Mouse (Mus musculus): ENCODE measurements around the gene BC052040. TPM values are rescaled to one million over a fixed set of nuclear protein-coding genes. Genes with fewer than 3 reads are reported as not detected.

BC052040 gene
- polyA plus RNA-seq, 1 experiment from 2014 or later, result 9.0 TPM

DNA sequence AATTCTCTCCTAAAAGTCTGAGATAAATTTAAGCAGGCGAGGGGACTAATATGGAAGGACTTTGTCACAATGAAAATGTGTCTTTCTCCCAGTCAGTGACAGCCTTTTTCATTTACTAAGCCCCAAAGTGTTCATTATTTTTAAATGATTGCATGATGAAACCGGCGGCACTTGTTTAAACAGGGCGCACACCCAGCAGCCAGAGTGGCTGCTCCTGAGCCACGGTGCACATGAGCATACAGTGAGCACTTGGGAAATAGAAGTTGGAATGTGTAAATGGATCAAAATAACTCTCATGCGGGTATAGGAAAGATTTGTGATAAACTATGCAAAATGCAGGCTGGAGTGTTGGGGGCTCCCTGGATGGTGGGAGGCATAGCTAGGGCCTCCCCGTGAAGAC, 169.7 kb downstream of the BC052040 start:
- Histone ChIP-seq H3K27me3 (ENCODE audit: control insufficient read depth, insufficient read depth, low read depth, low read length) (no peaks in the 10 kb centered on the region), H3K4me3 (ENCODE audit: low read depth, low read length) (no peak overlapping the region), H3K9ac (ENCODE audit: low read depth, low read length) (no peak overlapping the region), H3K4me2 (ENCODE audit: low read depth, low read length) (no peak overlapping the region), H3K27ac (ENCODE audit: low read length) (no peak overlapping the region), H3K4me1 (ENCODE audit: control insufficient read depth, low read depth, low read length) (no peaks in the 10 kb centered on the region), H3K9me3 (replicated peaks; ENCODE audit: control insufficient read depth, low read length) (no peaks in the 10 kb centered on the region), H3K36me3 (ENCODE audit: control insufficient read depth, insufficient read depth) (no peaks in the 10 kb centered on the region)
- WGBS (ENCODE audit: insufficient replicate concordance), result 77% methylated on average over 7 of the region's 7 CpGs
- ATAC-seq (ENCODE audit: low read depth), result no peak

DNA sequence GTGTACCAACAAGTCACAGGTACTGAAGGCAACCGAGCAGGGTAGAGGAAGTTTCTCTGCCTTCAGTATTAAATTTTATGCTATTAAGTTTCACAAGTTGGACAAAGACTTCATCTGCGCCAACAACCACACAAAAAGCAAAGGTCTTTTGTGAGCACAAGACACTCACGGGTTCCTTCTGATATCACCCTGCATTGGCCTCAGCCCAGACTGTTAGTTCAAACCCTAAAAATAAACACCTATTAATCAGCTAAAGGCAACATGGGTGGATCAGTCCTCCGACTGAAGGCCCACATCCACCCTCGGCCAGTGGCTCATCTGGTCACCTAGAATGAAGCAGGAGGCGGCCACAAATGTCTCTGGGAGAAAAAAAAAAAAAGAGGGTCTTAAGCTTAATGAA, 176.2 kb downstream of the BC052040 start:
- 69% methylated on average over 6 of the region's 6 CpGs for WGBS (ENCODE audit: insufficient replicate concordance)
- ATAC-seq (ENCODE audit: low read depth), result no peak
- H3K9me3 ChIP-seq (replicated peaks; ENCODE audit: control insufficient read depth, low read length), result no peaks in the 10 kb centered on the region
- H3K27me3 ChIP-seq (ENCODE audit: control insufficient read depth, insufficient read depth, low read depth, low read length), result no peaks in the 10 kb centered on the region
- H3K4me2 ChIP-seq (ENCODE audit: low read depth, low read length), result no peak overlapping the region
- H3K9ac ChIP-seq (ENCODE audit: low read depth, low read length), result no peak overlapping the region
- no peak overlapping the region for H3K4me3 ChIP-seq (ENCODE audit: low read depth, low read length)
- H3K4me1 ChIP-seq (ENCODE audit: control insufficient read depth, low read depth, low read length), result no peaks in the 10 kb centered on the region; the same call in 1 of the 2 replicates
- 0 out of 2 replicates have a peak overlapping the region, but pooled peaks have one; percentile 5 for H3K27ac ChIP-seq (ENCODE audit: low read length)
- H3K36me3 ChIP-seq (ENCODE audit: control insufficient read depth, insufficient read depth), result no peaks in the 10 kb centered on the region

DNA sequence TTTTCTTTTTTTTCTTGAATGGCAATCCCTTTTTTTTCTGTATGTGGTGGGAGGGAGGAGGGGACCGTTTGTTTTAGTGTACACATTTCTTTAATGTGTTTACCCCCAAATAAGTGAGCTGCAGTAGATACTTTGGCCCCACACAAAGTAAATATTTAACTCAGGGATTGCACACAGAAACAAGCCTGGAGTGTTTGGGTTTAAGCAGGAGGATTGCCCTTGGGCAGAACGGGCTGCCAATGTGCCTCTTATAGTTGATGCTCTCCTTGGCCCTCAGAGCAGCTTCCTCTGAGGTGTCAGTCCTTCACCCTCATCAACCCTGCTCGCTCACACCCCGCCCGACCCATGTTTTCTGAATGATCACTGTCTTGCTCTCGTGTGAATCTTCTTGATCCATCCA, 177.0 kb downstream of the BC052040 start:
- ATAC-seq (ENCODE audit: low read depth), result peak; percentile 64
- Histone ChIP-seq H3K27me3 (ENCODE audit: control insufficient read depth, insufficient read depth, low read depth, low read length) (no peaks in the 10 kb centered on the region), H3K9me3 (replicated peaks; ENCODE audit: control insufficient read depth, low read length) (no peaks in the 10 kb centered on the region), H3K9ac (ENCODE audit: low read depth, low read length) (no peak overlapping the region), H3K36me3 (ENCODE audit: control insufficient read depth, insufficient read depth) (no peaks in the 10 kb centered on the region), H3K4me3 (ENCODE audit: low read depth, low read length) (no peak overlapping the region), H3K4me1 (ENCODE audit: control insufficient read depth, low read depth, low read length) (no peaks in the 10 kb centered on the region; the same call in 1 of the 2 replicates), H3K4me2 (ENCODE audit: low read depth, low read length) (0 out of 2 replicates have a peak overlapping the region, but pooled peaks have one; percentile 4), H3K27ac (ENCODE audit: low read length) (no peak overlapping the region)
- 62% methylated on average over 6 of the region's 6 CpGs for WGBS (ENCODE audit: insufficient replicate concordance)

DNA sequence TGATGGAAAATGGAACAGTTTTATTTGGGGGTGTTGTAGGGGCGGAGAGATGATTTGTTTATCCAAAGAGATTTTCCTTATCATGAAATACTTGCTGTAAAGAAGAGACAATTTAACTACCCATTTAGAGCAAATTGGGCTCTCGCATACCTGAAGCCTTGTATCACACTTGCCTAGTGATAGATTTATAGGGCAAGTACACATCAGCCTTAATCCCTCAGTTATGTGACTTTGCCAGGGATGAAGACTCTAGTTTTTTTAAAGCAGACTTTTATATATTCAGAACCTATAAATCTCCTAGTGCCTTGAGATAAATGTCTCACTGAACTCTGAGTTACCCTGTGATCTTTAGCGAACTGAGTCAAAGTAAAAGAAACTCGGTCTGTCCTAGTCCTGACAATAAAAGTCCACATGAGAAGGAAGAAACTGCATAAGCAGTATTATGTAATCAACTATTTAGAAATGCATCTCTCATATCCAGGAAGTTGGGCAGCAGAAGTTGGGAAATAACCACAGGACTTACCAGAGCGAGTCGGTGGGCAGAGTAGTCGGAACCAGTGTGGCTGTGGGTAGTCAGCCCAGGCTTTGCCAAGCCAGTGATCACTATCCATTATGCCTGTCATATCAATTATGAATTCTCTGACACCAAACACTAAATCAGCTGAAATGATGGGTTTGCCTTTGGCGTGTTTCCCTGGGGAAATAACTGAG, 183.2 kb downstream of the BC052040 start:
- H3K4me1 ChIP-seq (ENCODE audit: control insufficient read depth, low read depth, low read length), result no peaks in the 10 kb centered on the region
- whole genome bisulfite sequencing (ENCODE audit: insufficient replicate concordance), result 55% methylated on average over 8 of the region's 8 CpGs
- no peak overlapping the region for H3K27ac ChIP-seq (ENCODE audit: low read length)
- no peaks in the 10 kb centered on the region for H3K27me3 ChIP-seq (ENCODE audit: control insufficient read depth, insufficient read depth, low read depth, low read length)
- no peaks in the 10 kb centered on the region for H3K36me3 ChIP-seq (ENCODE audit: control insufficient read depth, insufficient read depth)
- no peaks in the 10 kb centered on the region for H3K9me3 ChIP-seq (replicated peaks; ENCODE audit: control insufficient read depth, low read length)
- ATAC-seq (ENCODE audit: low read depth), result peak; percentile 45; the same call in 1 of the 2 replicates
- H3K4me2 ChIP-seq (ENCODE audit: low read depth, low read length), result no peak overlapping the region
- no peak overlapping the region for H3K4me3 ChIP-seq (ENCODE audit: low read depth, low read length)
- no peak overlapping the region for H3K9ac ChIP-seq (ENCODE audit: low read depth, low read length)

DNA sequence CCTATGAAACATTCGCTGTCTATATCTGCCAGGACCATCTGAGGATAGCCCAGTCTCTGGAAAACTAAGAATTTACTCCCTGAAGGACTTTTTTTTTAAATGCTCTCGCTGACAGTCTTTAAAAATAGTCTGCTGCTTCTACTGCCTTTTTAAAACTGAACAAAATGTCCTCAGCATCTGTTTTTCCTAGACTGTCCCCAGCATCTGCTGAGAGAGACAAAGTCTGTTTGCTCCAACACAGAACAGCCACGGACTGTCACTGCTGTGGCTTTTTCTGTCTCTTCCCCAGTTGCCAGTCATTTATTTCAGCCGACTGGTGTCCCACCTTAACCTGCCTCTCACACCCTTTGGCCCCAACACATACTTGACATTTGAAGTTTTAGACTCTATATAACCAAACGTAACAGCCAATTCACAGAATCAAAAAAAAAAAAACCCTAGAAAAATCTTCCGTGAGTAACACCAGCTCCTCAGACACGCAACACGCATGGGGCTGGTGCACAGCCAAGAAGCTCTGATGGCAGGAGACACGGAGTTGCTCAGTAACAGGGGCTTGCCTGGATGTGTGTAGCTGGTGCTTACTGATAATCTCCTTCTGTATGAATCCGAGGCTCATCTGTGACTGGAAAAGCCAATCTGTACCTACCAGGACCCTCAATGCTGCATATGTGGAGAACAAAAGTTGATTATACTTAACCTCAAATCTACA, 188.2 kb downstream of the BC052040 start:
- Histone ChIP-seq H3K9ac (ENCODE audit: low read depth, low read length) (no peak overlapping the region), H3K9me3 (replicated peaks; ENCODE audit: control insufficient read depth, low read length) (no peaks in the 10 kb centered on the region), H3K27ac (ENCODE audit: low read length) (no peak overlapping the region), H3K4me1 (ENCODE audit: control insufficient read depth, low read depth, low read length) (no peaks in the 10 kb centered on the region), H3K4me3 (ENCODE audit: low read depth, low read length) (no peak overlapping the region), H3K27me3 (ENCODE audit: control insufficient read depth, insufficient read depth, low read depth, low read length) (no peaks in the 10 kb centered on the region), H3K4me2 (ENCODE audit: low read depth, low read length) (no peak overlapping the region), H3K36me3 (ENCODE audit: control insufficient read depth, insufficient read depth) (no peaks in the 10 kb centered on the region)
- 67% methylated on average over 10 of the region's 10 CpGs for WGBS (ENCODE audit: insufficient replicate concordance)
- no peak for ATAC-seq (ENCODE audit: low read depth)

DNA sequence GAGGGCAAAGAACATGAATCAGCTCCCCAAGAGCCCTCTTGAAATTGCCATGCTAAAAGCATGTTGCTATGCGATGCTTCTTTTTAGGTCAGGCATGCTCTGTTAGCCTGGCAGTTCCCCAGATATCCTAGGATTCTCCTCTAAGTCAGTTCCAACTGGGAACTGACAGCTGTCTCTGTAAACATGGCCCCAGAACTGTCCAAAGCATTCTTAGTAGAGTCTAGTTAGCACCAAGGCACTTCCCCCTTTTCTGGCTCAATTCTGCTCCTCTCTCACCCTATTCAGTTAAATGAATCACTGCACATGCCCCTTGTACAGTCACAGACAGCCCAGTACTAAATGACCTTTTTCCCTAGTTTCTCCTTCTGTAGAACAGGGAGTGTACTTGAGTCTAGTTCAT, 191.2 kb downstream of the BC052040 start:
- H3K9ac ChIP-seq (ENCODE audit: low read depth, low read length), result no peak overlapping the region
- WGBS (ENCODE audit: insufficient replicate concordance), result 74% methylated on average over 1 of the region's 1 CpGs
- no peaks in the 10 kb centered on the region for H3K36me3 ChIP-seq (ENCODE audit: control insufficient read depth, insufficient read depth)
- no peak overlapping the region for H3K4me3 ChIP-seq (ENCODE audit: low read depth, low read length)
- no peak for ATAC-seq (ENCODE audit: low read depth)
- no peaks in the 10 kb centered on the region for H3K27me3 ChIP-seq (ENCODE audit: control insufficient read depth, insufficient read depth, low read depth, low read length)
- no peaks in the 10 kb centered on the region for H3K4me1 ChIP-seq (ENCODE audit: control insufficient read depth, low read depth, low read length)
- H3K27ac ChIP-seq (ENCODE audit: low read length), result no peak overlapping the region
- no peak overlapping the region for H3K4me2 ChIP-seq (ENCODE audit: low read depth, low read length)
- H3K9me3 ChIP-seq (replicated peaks; ENCODE audit: control insufficient read depth, low read length), result no peaks in the 10 kb centered on the region

DNA sequence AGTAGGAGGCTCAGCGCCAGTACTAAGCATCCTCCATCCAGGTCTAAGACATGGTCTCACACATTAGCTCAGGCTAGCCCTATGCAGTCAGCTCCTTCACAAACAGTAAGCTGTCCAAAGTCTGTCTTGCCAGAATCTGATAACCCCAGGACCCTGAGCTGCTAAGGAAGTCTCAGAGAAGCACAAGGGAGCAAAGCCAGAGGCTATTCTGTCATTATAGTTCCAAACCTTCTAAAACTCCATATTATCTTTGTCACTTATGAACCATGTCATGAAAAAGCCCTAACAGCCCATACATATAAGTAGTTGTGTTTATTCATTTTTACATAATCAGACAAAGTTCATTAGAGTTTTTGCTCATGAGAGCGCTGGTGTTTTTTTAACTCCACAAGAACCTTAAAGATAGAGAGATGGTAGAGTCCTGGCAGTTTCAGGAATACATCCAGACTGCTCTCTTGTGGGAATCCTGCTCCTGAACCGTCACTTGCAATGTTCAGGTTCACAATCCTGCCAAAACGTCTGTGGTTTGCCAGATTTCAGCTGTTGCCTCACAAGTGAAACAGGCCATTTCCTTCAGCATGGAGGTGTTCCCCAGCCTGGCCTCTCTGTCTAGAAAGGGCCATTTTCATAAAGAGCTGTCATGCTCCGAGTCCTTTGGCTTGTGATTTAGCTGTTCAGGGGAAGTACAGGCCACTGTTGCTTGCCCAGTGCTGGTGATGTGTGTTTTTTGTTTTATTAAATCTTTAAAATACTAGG, 192.8 kb downstream of the BC052040 start:
- no peak for ATAC-seq (ENCODE audit: low read depth)

DNA sequence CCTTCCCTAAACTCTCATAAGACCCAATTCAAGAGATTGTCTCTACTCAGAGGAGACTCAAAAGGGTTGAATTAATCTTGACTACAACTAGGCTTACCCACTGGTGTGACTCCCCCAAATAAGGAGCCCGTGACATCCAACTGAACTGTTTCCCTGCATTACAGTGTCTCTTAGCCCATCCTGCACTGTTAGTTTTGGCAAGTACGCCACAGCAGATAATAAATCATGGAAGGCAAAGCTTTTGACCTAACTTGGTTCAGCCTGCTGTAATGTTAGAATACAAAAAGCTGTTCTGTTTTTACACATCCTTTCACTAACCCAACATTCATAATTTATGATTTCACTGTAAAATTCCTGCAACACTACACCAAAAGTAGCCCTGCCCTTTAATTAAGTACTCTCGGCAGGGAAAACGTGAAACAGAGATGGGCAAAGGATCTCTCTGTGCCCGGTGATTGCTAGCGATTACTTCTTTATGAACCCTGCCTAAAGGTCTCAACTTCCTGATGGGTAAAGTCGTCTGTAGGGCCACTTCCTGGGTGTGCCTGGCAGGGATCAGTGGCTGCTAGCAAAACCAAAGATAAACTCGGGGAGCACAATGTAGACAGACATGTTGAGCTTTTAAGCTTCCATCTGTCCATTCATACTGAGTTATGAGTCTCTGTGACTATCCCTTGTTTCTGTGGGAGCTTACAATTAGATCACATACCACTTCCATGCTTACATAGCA, 194.1 kb downstream of the BC052040 start:
- no peak overlapping the region for H3K4me2 ChIP-seq (ENCODE audit: low read depth, low read length)
- WGBS (ENCODE audit: insufficient replicate concordance), result 46% methylated on average over 8 of the region's 8 CpGs
- no peak overlapping the region for H3K9ac ChIP-seq (ENCODE audit: low read depth, low read length)
- no peaks in the 10 kb centered on the region for H3K36me3 ChIP-seq (ENCODE audit: control insufficient read depth, insufficient read depth)
- H3K27me3 ChIP-seq (ENCODE audit: control insufficient read depth, insufficient read depth, low read depth, low read length), result no peaks in the 10 kb centered on the region
- no peaks in the 10 kb centered on the region for H3K4me1 ChIP-seq (ENCODE audit: control insufficient read depth, low read depth, low read length)
- no peak overlapping the region for H3K4me3 ChIP-seq (ENCODE audit: low read depth, low read length)
- H3K9me3 ChIP-seq (replicated peaks; ENCODE audit: control insufficient read depth, low read length), result no peaks in the 10 kb centered on the region
- H3K27ac ChIP-seq (ENCODE audit: low read length), result no peak overlapping the region
- no peak for ATAC-seq (ENCODE audit: low read depth)

More for the DNA sequence above, 192.8 kb downstream of the BC052040 start:
- Histone ChIP-seq H3K4me2 (ENCODE audit: low read depth, low read length) (no peak overlapping the region), H3K9ac (ENCODE audit: low read depth, low read length) (no peak overlapping the region), H3K9me3 (replicated peaks; ENCODE audit: control insufficient read depth, low read length) (no peaks in the 10 kb centered on the region), H3K27ac (ENCODE audit: low read length) (no peak overlapping the region), H3K27me3 (ENCODE audit: control insufficient read depth, insufficient read depth, low read depth, low read length) (no peaks in the 10 kb centered on the region), H3K4me1 (ENCODE audit: control insufficient read depth, low read depth, low read length) (no peaks in the 10 kb centered on the region), H3K4me3 (ENCODE audit: low read depth, low read length) (no peak overlapping the region), H3K36me3 (ENCODE audit: control insufficient read depth, insufficient read depth) (no peaks in the 10 kb centered on the region)
- WGBS (ENCODE audit: insufficient replicate concordance), result 59% methylated on average over 5 of the region's 5 CpGs
